Mouse (Mus musculus) CD4-positive, CD25-positive, alpha-beta regulatory T cell, adult 4 months (primary cell): ENCODE measurements around the gene Adipoq. TPM values are rescaled to one million over a fixed set of nuclear protein-coding genes. Genes with fewer than 3 reads are reported as not detected.
"Not testable (repeated sequence)": the region's sequence is repeated elsewhere in the genome, so short reads cannot be mapped to it uniquely, and the experiment has no call there.

Experiments
- ATAC-seq: one replicate; pipeline ENCODE4 v1.8.0; 2017
- polyA plus RNA-seq, 2 experiments: library from polyadenylated mRNA; unstranded; fragments of 100-300 nt; shearing (Covaris generic); gene quantifications; one replicate each; pipeline ENCODE4 v1.2.1; 2017

Adipoq gene
- polyA plus RNA-seq, 2 experiments from 2014 or later = not detected

DNA sequence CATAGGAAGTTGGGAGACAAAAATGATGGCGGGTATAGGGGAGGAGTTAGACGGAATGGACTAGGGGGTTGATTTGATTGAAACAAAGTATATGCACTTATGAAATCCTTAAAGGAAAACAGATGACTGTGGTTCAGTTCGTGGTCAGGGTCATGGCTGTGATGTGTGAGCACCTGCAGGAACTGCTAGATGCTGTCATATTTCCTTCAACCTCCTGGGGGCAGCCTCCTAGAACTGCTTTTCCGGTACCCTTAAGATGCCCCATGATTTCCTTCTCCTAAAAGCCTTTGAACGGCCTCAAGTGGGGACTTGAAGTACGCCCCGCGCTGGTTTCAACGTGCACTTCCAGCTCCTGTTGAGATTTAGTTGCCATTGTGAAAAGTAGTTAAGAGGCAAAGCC is 19.1 kb downstream of the Adipoq start:
- peak; percentile 89 for ATAC-seq

DNA sequence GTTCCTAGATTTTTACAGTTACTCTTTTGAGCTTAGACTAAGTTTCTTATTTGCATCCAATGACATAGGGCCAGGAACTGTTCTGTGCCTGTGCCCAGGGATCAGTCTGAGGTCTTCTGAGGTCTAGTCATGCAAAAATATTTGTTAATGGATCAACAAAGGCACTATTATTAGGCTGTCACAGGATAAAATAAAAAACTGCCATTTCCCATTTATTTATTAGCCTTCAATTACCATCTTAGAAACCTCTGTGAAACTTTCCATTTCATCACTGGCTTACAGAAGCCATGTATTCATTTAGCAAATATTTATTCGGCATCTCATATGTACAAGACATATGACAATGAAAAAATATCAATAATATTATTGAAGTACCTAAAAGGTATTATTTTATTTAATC is 20.3 kb downstream of the Adipoq start:
- ATAC-seq = no peak

DNA sequence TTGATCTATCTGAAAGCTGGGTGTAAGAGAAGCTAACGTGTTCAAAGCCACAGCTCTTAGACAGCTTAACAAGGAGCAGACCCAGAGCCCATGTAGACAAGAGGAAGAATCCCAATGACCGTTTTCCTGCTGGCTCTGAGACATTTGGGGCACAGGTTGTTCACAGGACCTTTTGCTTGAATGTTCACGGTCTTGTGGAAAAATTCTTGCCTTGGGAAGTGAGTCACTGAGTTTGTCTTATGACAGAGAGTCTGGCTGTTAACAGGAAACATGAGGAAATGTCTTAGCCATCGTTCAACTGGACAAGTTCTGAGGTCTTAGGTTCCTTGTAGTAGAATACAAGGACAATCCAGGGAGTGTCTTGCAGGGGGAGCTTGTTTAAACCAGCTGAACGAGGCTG is 20.7 kb downstream of the Adipoq start:
- no peak for ATAC-seq

DNA sequence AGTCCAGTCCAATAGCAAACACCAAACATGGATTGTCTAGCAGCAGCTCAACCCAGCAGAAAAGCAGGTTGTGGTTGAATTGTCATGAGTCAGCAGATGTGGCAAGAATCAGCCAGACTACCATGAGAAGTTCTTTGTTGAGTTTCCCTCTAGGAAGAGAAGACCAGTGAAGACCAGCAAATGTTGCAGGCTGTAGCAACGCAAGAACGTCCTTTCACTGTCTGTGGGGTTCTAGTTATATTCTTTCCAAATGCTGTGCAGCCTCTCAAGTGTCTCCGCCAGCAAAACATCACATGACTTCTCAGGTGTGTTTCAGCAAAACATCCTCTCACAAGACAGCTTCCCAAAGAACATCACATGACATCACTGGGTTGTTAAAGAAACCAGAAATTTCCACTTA is 24.5 kb downstream of the Adipoq start:
- peak; percentile 41 for ATAC-seq

DNA sequence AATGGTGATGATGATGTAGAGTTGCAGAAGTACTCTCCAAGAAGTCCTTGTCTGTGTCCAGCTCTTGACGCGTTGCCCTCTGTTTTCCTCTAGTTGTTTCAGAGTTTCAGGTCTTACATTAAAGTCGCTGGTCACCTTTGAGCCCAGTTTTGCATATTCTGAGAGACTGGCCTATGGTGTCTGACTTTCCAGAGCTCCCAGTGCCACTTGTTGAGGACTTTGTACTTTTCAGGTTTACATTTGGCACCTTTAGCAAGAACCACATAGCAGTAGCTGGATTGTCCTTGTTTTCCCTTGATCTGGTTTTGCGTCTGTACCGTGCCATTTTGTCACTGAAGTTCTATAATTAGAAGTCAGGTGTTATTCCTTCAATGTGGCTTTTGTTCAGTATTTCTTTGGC is 27.6 kb downstream of the Adipoq start:
- ATAC-seq = no peak

GRCm38 (mm10) chr16:23174855-23175254 is 28.5 kb downstream of the Adipoq start:
- ATAC-seq = peak; percentile 82

DNA sequence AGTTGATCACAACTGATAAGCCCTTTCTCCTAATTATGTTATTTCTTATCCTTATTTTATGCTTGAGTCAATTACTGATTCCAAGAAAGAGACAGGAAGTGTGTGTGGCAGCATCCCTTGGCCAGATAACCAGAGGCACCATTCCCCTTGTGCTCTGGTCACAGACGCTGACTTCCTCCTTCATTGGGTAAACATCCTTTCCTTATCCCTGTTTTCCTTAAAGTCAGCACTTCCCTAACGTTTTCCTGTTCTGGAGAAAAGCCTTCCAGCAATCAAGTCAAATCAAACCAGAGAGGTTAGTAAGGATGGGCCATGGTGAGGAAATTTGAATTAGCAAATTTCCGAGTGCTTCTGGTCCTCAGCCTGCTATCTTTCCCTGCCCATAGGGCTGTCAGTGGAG is 29.6 kb downstream of the Adipoq start:
- ATAC-seq = no peak

GRCm38 (mm10) chr16:23177856-23178255 is 31.5 kb downstream of the Adipoq start:
- no peak for ATAC-seq

DNA sequence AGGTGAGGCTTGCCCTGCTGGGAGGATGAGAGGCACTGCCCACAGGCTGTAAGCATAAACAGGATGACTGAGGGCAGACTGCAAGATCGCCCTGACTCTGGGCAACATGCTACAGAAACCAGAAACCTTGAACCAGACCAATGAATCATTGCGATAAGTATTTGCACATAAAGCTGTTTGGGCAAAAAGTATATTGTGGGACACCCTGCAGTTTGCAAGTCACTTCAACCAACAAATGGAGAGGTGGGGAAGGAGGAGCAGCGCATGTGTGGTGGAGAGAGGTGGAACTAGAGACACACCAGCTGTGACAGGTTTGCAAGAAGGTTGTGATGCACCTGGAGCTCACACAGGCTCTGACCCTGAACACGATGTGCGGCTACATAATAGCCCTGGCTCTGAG is 32.5 kb downstream of the Adipoq start:
- ATAC-seq = no peak

- not testable (repeated sequence) for ATAC-seq
Observed at GRCm38 (mm10) chr16:23179436-23179835, 33.1 kb downstream of the Adipoq start.

DNA sequence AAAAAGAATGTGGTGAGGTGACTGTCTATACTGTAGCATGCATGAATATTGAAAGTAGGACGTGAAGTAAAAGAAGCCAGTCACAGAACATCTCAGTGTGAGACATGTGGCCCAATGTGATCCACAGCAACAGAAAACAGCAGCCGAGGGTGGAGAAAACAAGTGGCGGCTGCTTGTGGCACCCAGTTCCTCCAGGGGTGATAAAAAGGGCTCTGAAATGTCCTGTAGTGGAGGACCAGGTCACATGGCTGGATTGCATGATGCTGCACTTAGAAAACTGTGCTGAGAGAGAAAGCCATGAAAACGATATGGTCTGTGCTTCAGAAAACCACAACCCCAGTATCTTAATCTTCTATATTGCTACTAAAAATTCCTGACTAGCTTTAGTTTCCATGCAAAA is 34.7 kb downstream of the Adipoq start:
- ATAC-seq = peak; percentile 22

GRCm38 (mm10) chr16:23181487-23181886 is 35.2 kb downstream of the Adipoq start:
- ATAC-seq = peak; percentile 84

DNA sequence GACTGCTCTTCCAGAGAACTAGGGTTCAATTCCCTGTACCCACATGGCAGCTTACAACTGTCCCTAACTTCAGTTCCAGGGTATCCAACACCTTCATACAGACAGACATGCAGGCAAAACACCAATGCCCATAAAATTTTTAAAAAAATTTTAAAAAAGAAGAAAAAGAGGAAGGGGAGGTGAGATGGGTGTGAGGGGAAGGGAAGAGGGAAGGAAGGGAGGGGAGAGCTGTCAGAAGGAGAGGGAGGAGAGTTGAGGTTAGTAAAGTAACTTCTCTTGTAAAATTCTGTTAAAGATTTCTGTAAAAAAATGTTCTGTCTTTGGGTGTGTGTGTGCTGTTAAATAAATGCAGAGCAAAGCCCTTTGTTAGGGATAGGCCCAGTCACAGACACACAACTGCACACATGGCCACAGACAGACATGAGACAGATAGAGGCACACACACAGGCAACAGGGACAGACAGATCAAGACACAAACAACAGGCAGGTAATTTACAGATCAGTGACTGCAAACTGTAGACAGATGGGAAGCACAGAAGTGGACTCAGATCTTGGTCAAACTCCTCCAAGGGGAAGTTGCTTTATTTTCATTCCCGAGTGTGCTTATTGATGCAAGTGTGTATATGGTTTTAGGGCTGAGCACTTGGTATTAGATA is 35.7 kb downstream of the Adipoq start:
- no peak for ATAC-seq

DNA sequence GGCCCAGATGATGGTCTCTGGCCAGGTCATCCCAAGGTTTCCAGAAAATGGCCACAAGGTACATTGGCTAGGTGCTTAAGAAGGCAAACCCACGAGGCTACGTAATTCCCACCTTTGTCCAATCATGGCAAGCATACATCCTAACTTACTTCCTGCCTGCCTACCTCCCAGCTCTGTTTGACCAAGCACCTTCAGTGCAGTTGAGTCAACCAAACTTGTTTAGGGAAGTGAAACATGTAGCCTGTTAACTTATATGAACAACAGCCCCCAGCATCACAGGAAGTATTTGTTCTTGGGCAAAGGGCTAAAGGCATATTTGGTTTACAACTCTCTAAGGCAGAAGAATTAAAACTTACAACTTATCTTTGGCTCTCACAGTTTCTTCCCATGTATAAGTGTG is 39.5 kb downstream of the Adipoq start:
- no peak for ATAC-seq

DNA sequence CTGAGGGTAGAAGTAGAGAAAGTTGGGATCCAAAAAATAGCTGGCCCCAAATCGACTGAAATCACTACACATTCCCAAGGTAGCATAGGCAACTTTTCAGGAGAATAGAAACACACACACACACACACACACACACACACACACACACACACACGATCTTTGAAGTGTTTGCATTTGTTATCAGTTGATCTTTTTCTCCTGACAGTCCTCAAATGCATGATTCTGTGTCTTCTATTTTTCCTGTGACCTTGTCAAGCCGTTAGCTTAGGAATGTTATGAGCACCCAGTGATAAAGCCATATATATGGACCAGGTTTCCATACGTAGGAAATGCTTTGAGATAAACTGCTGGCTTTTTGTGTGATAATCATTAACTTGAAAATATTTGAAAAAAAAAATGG is 40.1 kb downstream of the Adipoq start:
- no peak for ATAC-seq

DNA sequence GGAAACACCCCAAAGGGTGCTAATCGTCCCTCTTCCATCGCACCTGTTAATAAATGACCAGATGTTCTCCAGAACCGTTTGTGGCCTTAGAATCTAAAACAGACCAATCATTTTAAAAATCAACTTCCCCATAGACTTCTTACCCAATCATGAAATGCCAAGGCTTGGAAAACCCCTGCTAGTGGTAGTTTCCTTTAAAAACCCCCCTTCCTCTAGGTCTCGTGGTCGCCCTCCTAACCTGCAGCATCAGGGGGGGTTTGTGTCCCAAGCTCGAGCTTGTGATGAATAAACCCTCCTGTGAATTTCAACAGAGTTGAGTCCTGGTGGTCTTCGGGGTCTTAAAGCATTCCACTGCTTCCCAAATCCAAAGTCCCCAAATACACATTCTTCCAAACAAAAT is 41.6 kb downstream of the Adipoq start:
- peak; percentile 78 for ATAC-seq

DNA sequence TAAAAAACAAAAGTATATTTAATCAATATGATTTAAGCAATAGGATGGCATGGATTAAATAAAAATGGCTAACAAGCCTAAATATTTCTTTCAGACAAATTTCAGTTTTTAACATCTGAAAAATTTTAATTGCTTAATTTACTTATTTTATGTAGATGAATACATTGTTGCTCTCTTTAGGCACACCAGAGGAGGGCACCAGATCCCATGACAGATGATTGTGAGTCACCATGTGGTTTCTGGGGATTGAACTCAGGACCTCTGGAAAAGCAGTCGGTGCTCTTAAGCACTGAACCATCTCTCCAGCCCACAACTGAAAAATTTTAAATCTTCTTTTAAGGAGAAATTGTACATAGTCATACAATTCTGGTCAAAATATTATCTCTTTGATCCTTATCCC is 43.3 kb downstream of the Adipoq start:
- no peak for ATAC-seq

GRCm38 (mm10) chr16:23191560-23192242 is 45.4 kb downstream of the Adipoq start:
- ATAC-seq = no peak

GRCm38 (mm10) chr16:23195618-23196017 is 49.3 kb downstream of the Adipoq start:
- ATAC-seq = peak; percentile 64

- no peak for ATAC-seq
Observed at GRCm38 (mm10) chr16:23196296-23196695, 50.0 kb downstream of the Adipoq start.

DNA sequence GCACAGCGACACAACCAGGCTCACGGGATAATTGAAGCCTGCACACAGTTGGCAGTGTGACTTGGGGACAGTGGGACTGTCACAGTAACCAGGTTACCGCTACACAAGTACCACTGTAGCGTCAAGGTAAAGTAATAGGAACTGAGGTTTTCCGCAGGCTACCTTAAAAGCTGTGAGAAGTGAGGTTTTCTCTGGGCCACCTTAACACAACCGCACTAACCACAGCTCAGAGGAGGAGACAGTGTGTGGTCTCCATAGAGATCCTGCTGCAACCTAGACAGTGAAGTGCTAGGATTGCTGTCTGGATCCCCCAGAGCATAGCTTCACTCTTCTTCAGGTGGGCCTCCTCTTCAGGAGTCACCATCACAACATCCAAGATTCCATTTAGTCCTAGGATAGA is 50.5 kb downstream of the Adipoq start:
- ATAC-seq = no peak

DNA sequence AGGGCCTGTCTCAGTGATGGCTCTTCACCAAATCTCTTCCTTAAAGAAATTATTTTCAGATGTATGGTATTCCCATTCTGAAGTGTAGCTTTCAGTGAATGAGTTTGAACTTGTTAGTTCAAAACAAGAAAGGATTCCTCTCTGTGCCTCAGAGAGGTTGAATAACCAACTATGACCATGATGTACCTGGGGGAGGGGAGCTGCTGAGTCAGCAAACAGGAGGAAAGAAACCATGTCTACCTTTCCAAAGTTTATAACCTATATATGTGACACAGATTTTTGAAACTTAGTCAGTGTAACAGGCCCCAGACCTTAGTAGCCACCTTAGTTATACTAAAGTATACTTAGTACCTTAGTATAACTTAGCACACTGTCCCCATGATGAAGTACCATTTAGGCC is 55.2 kb downstream of the Adipoq start:
- ATAC-seq = no peak
